Mouse (Mus musculus): ENCODE data around the gene Eno1. TPM values are rescaled to one million over a fixed set of nuclear protein-coding genes. Genes with fewer than 3 reads are reported as not detected.
A peak's percentile ranks its signal among the peaks of the same experiment; 100 is the strongest.

Gene Eno1
- polyA plus RNA-seq, 1 experiment, result 1,403 TPM

DNA sequence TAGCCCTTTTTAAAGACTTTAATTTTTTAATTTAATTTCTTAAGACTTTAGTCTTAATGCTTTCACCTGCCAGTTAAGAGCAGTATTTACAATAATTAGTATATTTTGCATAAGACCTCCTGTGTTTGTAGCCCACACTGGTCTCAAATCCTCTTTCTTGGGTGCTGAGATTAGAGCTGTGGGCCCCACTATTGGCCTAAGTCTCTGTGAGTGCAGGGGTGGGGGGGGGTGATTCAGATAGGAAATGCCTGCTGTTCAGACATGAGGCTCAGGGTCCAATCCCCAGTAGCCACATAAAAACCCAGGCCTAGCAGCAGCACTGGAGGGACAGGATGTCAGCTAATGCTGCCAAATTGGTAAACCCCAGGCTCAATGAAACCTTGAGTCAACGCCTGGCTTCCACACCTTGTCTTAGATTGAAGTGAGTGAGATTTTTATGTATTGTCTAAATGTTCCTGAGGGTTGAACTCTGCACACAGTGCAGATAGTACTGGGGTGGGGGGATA, 3.9 kb downstream of the Eno1 start:
- Histone ChIP-seq H3K9me3 (replicated peaks; ENCODE audit: control insufficient read depth, insufficient read depth, low read length, poor library complexity, severe bottlenecking) (no peaks in the 10 kb centered on the region), H3K36me3 (ENCODE audit: control insufficient read depth, insufficient read depth, low read length, poor library complexity, severe bottlenecking) (peaks cover 63% of the 10 kb centered on the region), H3K27me3 (ENCODE audit: control insufficient read depth, insufficient read depth, low read length, poor library complexity, severe bottlenecking) (no peaks in the 10 kb centered on the region), H3K27ac (ENCODE audit: insufficient read depth, low read length) (peak overlapping the region; percentile 15; the same call in 1 of the 2 replicates), H3K9ac (ENCODE audit: low read depth, poor library complexity, severe bottlenecking) (peak overlapping the region; percentile 37), H3K4me3 (ENCODE audit: low read depth, low read length) (peak overlapping the region; percentile 68), H3K4me1 (ENCODE audit: control insufficient read depth, insufficient read depth, low read length) (peaks cover 6% of the 10 kb centered on the region)
- TF ChIP-seq POLR2A (IDR thresholded peaks at IDR 0.05; ENCODE audit: insufficient read depth, low read length), result no peak
- no peak for TF ChIP-seq CTCF (IDR thresholded peaks at IDR 0.05; ENCODE audit: low read depth, low read length)
- TF ChIP-seq EP300 (IDR thresholded peaks at IDR 0.05; ENCODE audit: insufficient read depth, low read depth, low read length), result no peak

DNA sequence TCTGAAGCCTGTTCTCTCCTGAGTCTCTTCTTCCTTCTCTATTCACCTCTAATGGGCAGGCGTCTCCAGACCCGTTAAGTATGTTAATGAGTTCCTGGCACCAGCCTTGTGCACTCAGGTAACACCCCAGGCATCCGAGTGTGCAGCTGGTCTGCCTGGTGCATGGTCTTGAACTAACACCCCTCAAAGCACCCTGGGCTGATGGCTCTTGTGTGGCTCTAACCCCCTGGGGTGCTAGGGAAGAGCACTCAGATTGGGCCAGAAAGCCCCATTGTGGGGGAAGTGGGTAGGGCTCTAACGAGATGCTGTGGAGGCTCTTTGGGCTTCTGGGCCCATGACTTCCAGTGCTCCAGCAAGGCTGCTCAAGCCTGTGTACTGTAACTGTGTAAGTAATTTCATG, 5.2 kb downstream of the Eno1 start:
- peak overlapping the region; percentile 41 for H3K4me3 ChIP-seq (ENCODE audit: low read depth, low read length)
- H3K9me3 ChIP-seq (replicated peaks; ENCODE audit: control insufficient read depth, insufficient read depth, low read length, poor library complexity, severe bottlenecking), result no peaks in the 10 kb centered on the region
- peaks cover 6% of the 10 kb centered on the region for H3K4me1 ChIP-seq (ENCODE audit: control insufficient read depth, insufficient read depth, low read length)
- TF ChIP-seq CTCF (IDR thresholded peaks at IDR 0.05; ENCODE audit: low read depth, low read length) (no peak), EP300 (IDR thresholded peaks at IDR 0.05; ENCODE audit: insufficient read depth, low read depth, low read length) (no peak), POLR2A (IDR thresholded peaks at IDR 0.05; ENCODE audit: insufficient read depth, low read length) (no peak)
- no peak overlapping the region for H3K9ac ChIP-seq (ENCODE audit: low read depth, poor library complexity, severe bottlenecking)
- H3K27me3 ChIP-seq (ENCODE audit: control insufficient read depth, insufficient read depth, low read length, poor library complexity, severe bottlenecking), result no peaks in the 10 kb centered on the region
- peaks cover 76% of the 10 kb centered on the region for H3K36me3 ChIP-seq (ENCODE audit: control insufficient read depth, insufficient read depth, low read length, poor library complexity, severe bottlenecking)
- no peak overlapping the region for H3K27ac ChIP-seq (ENCODE audit: insufficient read depth, low read length)

DNA sequence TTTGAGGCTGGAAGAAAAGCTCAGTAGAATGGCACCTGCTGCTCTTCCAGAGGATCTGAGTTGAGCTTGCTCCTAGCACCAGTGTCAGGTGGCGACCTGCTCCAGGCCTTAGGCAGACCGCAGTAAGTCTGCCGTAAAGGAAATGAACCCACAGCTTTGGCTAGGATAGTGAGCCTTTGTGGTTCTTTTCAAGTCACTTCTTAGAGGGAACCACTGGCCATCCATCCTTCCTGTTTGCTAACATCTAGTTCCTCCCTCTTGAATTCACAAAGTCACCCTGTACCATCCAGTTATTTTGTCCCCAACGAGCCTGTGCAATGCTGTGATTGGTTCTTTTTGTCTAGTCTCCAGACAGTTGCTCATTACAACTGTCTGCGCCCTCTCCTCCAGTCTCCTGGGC, 6.2 kb downstream of the Eno1 start:
- no peak for TF ChIP-seq POLR2A (IDR thresholded peaks at IDR 0.05; ENCODE audit: insufficient read depth, low read length)
- TF ChIP-seq EP300 (IDR thresholded peaks at IDR 0.05; ENCODE audit: insufficient read depth, low read depth, low read length), result no peak
- TF ChIP-seq CTCF (IDR thresholded peaks at IDR 0.05; ENCODE audit: low read depth, low read length), result no peak

DNA sequence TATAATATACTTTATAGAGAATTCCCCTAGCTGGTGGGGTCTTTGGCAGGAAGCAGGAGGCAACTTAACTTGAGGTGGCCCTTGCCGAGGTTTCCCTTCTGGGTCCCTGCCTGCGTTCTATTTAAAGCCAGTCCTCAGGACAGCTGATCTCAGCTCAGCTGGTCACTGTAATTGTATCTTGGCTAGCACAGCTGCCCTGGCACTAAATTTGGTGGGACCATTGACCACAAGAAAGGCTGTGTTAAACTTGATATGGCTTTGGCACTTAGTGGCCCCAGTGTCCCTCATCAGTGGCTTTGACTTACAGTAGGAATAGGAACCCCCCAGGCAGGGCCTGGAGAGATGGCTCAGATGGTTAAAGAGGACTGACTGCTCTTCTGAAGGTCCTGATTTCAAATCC, 9.4 kb downstream of the Eno1 start:
- H3K9ac ChIP-seq (ENCODE audit: low read depth, poor library complexity, severe bottlenecking), result no peak overlapping the region
- TF ChIP-seq CTCF (IDR thresholded peaks at IDR 0.05; ENCODE audit: low read depth, low read length) (no peak), EP300 (IDR thresholded peaks at IDR 0.05; ENCODE audit: insufficient read depth, low read depth, low read length) (no peak), POLR2A (IDR thresholded peaks at IDR 0.05; ENCODE audit: insufficient read depth, low read length) (no peak)
- 0 out of 2 replicates have a peak overlapping the region, but pooled peaks have one; percentile 14 for H3K27ac ChIP-seq (ENCODE audit: insufficient read depth, low read length)
- peaks cover 6% of the 10 kb centered on the region for H3K4me1 ChIP-seq (ENCODE audit: control insufficient read depth, insufficient read depth, low read length)
- H3K36me3 ChIP-seq (ENCODE audit: control insufficient read depth, insufficient read depth, low read length, poor library complexity, severe bottlenecking), result peaks cover 86% of the 10 kb centered on the region
- H3K4me3 ChIP-seq (ENCODE audit: low read depth, low read length), result no peak overlapping the region
- no peaks in the 10 kb centered on the region for H3K27me3 ChIP-seq (ENCODE audit: control insufficient read depth, insufficient read depth, low read length, poor library complexity, severe bottlenecking)
- no peaks in the 10 kb centered on the region for H3K9me3 ChIP-seq (replicated peaks; ENCODE audit: control insufficient read depth, insufficient read depth, low read length, poor library complexity, severe bottlenecking)

More for the DNA sequence above, 6.2 kb downstream of the Eno1 start:
- H3K27me3 ChIP-seq (ENCODE audit: control insufficient read depth, insufficient read depth, low read length, poor library complexity, severe bottlenecking), result no peaks in the 10 kb centered on the region
- H3K9ac ChIP-seq (ENCODE audit: low read depth, poor library complexity, severe bottlenecking), result no peak overlapping the region
- no peak overlapping the region for H3K4me3 ChIP-seq (ENCODE audit: low read depth, low read length)
- no peak overlapping the region for H3K27ac ChIP-seq (ENCODE audit: insufficient read depth, low read length)
- H3K36me3 ChIP-seq (ENCODE audit: control insufficient read depth, insufficient read depth, low read length, poor library complexity, severe bottlenecking), result peaks cover 86% of the 10 kb centered on the region
- H3K9me3 ChIP-seq (replicated peaks; ENCODE audit: control insufficient read depth, insufficient read depth, low read length, poor library complexity, severe bottlenecking), result no peaks in the 10 kb centered on the region
- peaks cover 6% of the 10 kb centered on the region for H3K4me1 ChIP-seq (ENCODE audit: control insufficient read depth, insufficient read depth, low read length)

DNA sequence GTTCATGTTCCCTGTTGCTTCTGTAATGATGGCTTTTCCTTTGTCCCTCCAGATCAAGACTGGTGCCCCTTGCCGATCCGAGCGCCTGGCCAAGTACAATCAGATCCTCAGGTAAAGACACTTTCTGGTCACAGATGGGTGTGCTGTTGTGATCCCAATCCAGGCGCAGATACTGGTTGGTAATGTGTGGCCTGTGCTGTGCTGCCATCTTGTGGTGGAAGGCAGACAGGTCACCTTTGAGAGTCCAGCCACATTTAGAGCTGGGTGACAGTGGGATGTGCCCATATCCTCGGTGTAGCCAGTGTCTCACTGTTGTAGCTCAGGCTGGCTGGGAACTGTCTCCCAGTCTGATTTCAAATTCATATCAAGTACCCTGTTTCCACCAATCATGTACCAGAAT, 11.5 kb downstream of the Eno1 start:
- TF ChIP-seq POLR2A (IDR thresholded peaks at IDR 0.05; ENCODE audit: insufficient read depth, low read length) (no peak), EP300 (IDR thresholded peaks at IDR 0.05; ENCODE audit: insufficient read depth, low read depth, low read length) (no peak), CTCF (IDR thresholded peaks at IDR 0.05; ENCODE audit: low read depth, low read length) (peak; percentile 95)

DNA sequence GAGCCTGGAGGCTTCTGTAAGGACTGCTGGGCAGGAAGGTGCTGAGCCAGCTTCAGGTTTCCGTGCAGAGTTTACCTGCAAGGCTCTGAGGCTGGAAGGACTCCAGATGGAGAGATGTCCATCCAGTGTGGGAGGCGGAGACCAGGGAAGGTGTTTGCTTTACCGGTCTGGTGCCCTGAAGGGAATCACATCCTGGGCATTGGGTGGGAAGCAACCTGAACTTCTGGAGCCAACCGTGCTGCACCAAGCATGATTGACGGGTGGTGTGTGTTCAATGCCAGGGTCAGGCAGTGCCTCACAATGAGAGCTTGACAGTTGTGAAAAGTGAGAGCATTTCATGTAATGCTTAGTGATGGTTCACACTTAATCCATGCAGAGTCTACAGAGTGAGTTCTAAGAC, 12.4 kb downstream of the Eno1 start:
- no peaks in the 10 kb centered on the region for H3K9me3 ChIP-seq (replicated peaks; ENCODE audit: control insufficient read depth, insufficient read depth, low read length, poor library complexity, severe bottlenecking)
- no peaks in the 10 kb centered on the region for H3K4me1 ChIP-seq (ENCODE audit: control insufficient read depth, insufficient read depth, low read length)
- no peak overlapping the region for H3K4me3 ChIP-seq (ENCODE audit: low read depth, low read length)
- no peak overlapping the region for H3K9ac ChIP-seq (ENCODE audit: low read depth, poor library complexity, severe bottlenecking)
- TF ChIP-seq EP300 (IDR thresholded peaks at IDR 0.05; ENCODE audit: insufficient read depth, low read depth, low read length) (no peak), POLR2A (IDR thresholded peaks at IDR 0.05; ENCODE audit: insufficient read depth, low read length) (no peak), CTCF (IDR thresholded peaks at IDR 0.05; ENCODE audit: low read depth, low read length) (no peak)
- no peak overlapping the region for H3K27ac ChIP-seq (ENCODE audit: insufficient read depth, low read length)
- no peaks in the 10 kb centered on the region for H3K27me3 ChIP-seq (ENCODE audit: control insufficient read depth, insufficient read depth, low read length, poor library complexity, severe bottlenecking)
- peaks cover 55% of the 10 kb centered on the region for H3K36me3 ChIP-seq (ENCODE audit: control insufficient read depth, insufficient read depth, low read length, poor library complexity, severe bottlenecking)

More for the DNA sequence above, 11.5 kb downstream of the Eno1 start:
- Histone ChIP-seq H3K4me1 (ENCODE audit: control insufficient read depth, insufficient read depth, low read length) (no peaks in the 10 kb centered on the region), H3K9ac (ENCODE audit: low read depth, poor library complexity, severe bottlenecking) (no peak overlapping the region), H3K4me3 (ENCODE audit: low read depth, low read length) (no peak overlapping the region), H3K27ac (ENCODE audit: insufficient read depth, low read length) (no peak overlapping the region), H3K27me3 (ENCODE audit: control insufficient read depth, insufficient read depth, low read length, poor library complexity, severe bottlenecking) (no peaks in the 10 kb centered on the region), H3K9me3 (replicated peaks; ENCODE audit: control insufficient read depth, insufficient read depth, low read length, poor library complexity, severe bottlenecking) (no peaks in the 10 kb centered on the region), H3K36me3 (ENCODE audit: control insufficient read depth, insufficient read depth, low read length, poor library complexity, severe bottlenecking) (peaks cover 64% of the 10 kb centered on the region)
